Mouse (Mus musculus) right cerebral cortex, postnatal 36 days (tissue): ENCODE results near the gene Recql5.

Experiments
- DNase-seq, 2 experiments: peaks; one replicate each; pipeline ENCODE4 v3.0.0; 2022; ENCODE audit warnings: low spot score in 2 of 2, mixed read lengths in 1 of 2

Gene Recql5

GRCm38 (mm10) chr11:115901338-115902161 lies 31.7 kb downstream of the Recql5 start:
- no peak for DNase-seq

GRCm38 (mm10) chr11:115900561-115901337 lies 32.5 kb downstream of the Recql5 start:
- no peak for DNase-seq

- DNase-seq = no peak
These were observed 33.6 kb downstream of the Recql5 start, which contains the start of gene Smim5 for GRCm38 (mm10) chr11:115899486-115900266. Smim5 (plus strand) TSS chr11:115899966.

- DNase-seq = peak; percentile 35 to 38
These were observed 34.4 kb downstream of the Recql5 start for GRCm38 (mm10) chr11:115898886-115899285.

- no peak for DNase-seq
These were observed 34.8 kb downstream of the Recql5 start for GRCm38 (mm10) chr11:115898446-115898845.

GRCm38 (mm10) chr11:115894755-115895520 lies 38.3 kb downstream of the Recql5 start:
- DNase-seq = no peak

GRCm38 (mm10) chr11:115893071-115893470 lies 40.2 kb downstream of the Recql5 start:
- no peak for DNase-seq

GRCm38 (mm10) chr11:115892213-115892612 lies 41.1 kb downstream of the Recql5 start:
- no peak for DNase-seq

- DNase-seq = no peak
These were observed 44.1 kb downstream of the Recql5 start for GRCm38 (mm10) chr11:115889159-115889558.

- no peak for DNase-seq
These were observed 45.3 kb downstream of the Recql5 start for GRCm38 (mm10) chr11:115888020-115888419.

- no peak for DNase-seq
These were observed 46.8 kb downstream of the Recql5 start for GRCm38 (mm10) chr11:115886446-115886845.

GRCm38 (mm10) chr11:115885281-115885680 lies 48.0 kb downstream of the Recql5 start:
- DNase-seq = no peak

- DNase-seq = no peak
These were observed 48.9 kb downstream of the Recql5 start for GRCm38 (mm10) chr11:115884361-115884760.

GRCm38 (mm10) chr11:115883251-115883650 lies 50.0 kb downstream of the Recql5 start:
- DNase-seq = no peak

GRCm38 (mm10) chr11:115881002-115881401 lies 52.3 kb downstream of the Recql5 start:
- DNase-seq = no peak

- DNase-seq = no peak
These were observed 55.2 kb downstream of the Recql5 start for GRCm38 (mm10) chr11:115878071-115878470.

GRCm38 (mm10) chr11:115877174-115877755 lies 56.0 kb downstream of the Recql5 start:
- DNase-seq = no peak

- no peak for DNase-seq
These were observed 56.8 kb downstream of the Recql5 start for GRCm38 (mm10) chr11:115876438-115876837.

- DNase-seq = no peak
These were observed 57.3 kb downstream of the Recql5 start for GRCm38 (mm10) chr11:115875935-115876334.

- DNase-seq = no peak
These were observed 60.8 kb downstream of the Recql5 start for GRCm38 (mm10) chr11:115872437-115872836.

- DNase-seq = no peak
These were observed 63.9 kb downstream of the Recql5 start for GRCm38 (mm10) chr11:115869393-115869792.
